Mouse (Mus musculus) limb, embryonic 14.5 days (tissue): ENCODE data around the gene Ski. TPM values are rescaled to one million over a fixed set of nuclear protein-coding genes. Genes with fewer than 3 reads are reported as not detected.

ENCODE experiments used
- ATAC-seq: fragments of 200-750 bp; cut with Nextera tagmentation; 2 replicates; pipeline ENCODE4 v1.8.0; 2017; ENCODE audit warnings: low read depth, moderate number of reproducible peaks, moderate TSS enrichment; ENCODE audit not compliant: low FRiP score
- DNase-seq: peaks from one replicate; pipeline ENCODE4 v3.0.0-alpha.2; 2015; ENCODE audit warnings: low spot score
- H3K27ac ChIP-seq: fragments of 300-500 bp; sonication (generic); replicated peaks from 2 replicates; pipeline ENCODE4 v1.5.1; 2014; ENCODE audit warnings: low read depth, mild to moderate bottlenecking, low read length, moderate library complexity, mixed read lengths
- H3K27me3 ChIP-seq: fragments of 300-500 bp; sonication (generic); 2 replicates; pipeline ENCODE4 v1.6.1; 2014; ENCODE audit warnings: low read length, mixed read lengths; ENCODE audit not compliant: control insufficient read depth, insufficient read depth
- H3K36me3 ChIP-seq: fragments of 300-500 bp; sonication (generic); 2 replicates; pipeline ENCODE4 v1.6.1; 2014; ENCODE audit warnings: mild to moderate bottlenecking, low read length, moderate library complexity, mixed read lengths; ENCODE audit not compliant: control insufficient read depth, insufficient read depth
- H3K4me1 ChIP-seq: fragments of 300-500 bp; sonication (generic); 2 replicates; pipeline ENCODE4 v1.6.1; 2014; ENCODE audit warnings: antibody characterized with exemption, low read length, mixed read lengths; ENCODE audit not compliant: control insufficient read depth, insufficient read depth
- H3K4me2 ChIP-seq: fragments of 300-500 bp; sonication (generic); replicated peaks from 2 replicates; pipeline ENCODE4 v1.6.1; 2014; ENCODE audit warnings: low read depth, mild to moderate bottlenecking, low read length, moderate library complexity; ENCODE audit not compliant: severe bottlenecking
- H3K4me3 ChIP-seq: fragments of 300-500 bp; sonication (generic); replicated peaks from 2 replicates; pipeline ENCODE4 v1.5.1; 2014; ENCODE audit warnings: low read length
- H3K9ac ChIP-seq: fragments of 300-500 bp; sonication (generic); 2 replicates; pipeline ENCODE4 v1.6.1; 2014; ENCODE audit warnings: mild to moderate bottlenecking, low read depth, low read length, moderate library complexity; ENCODE audit not compliant: severe bottlenecking
- H3K9me3 ChIP-seq: fragments of 300-500 bp; sonication (generic); 2 replicates; pipeline ENCODE4 v1.6.1; 2016; ENCODE audit warnings: low read length; ENCODE audit not compliant: control insufficient read depth
- POLR2A ChIP-seq: fragments of 200-500 bp; IDR thresholded peaks from 2 replicates; pipeline ENCODE4 v1.8.0; 2012; ENCODE audit warnings: inconsistent platforms, mild to moderate bottlenecking, moderate library complexity, borderline replicate concordance; ENCODE audit not compliant: insufficient read depth, insufficient read length; ENCODE audit errors: extremely low read depth
- WGBS: fragments of 180-500 bp; shearing (Covaris S2); extraction: QIAGEN DNeasy Blood & Tissue Kit; methylation state at CpG from one replicate; pipeline ENCODE4 v1.1.7; 2014; 5-methylcytosine and 5-hydroxymethylcytosine counted together
- polyA plus RNA-seq, 2 experiments: library from polyadenylated mRNA; depleted of rRNA in 1 of 2; stranded (reverse) in 1 of 2; unstranded in 1 of 2; fragments of >200 nt; fragmentation: Nextera tagmentation in 1 of 2; extraction: Ambion mirVana in 1 of 2; gene quantifications; 2 replicates each; pipeline versions ENCODE4 v1.2.1 to v1.2.3; 2012 to 2014

The Ski gene
- polyA plus RNA-seq, 2 experiments = 44.0 to 88.7 TPM

DNA sequence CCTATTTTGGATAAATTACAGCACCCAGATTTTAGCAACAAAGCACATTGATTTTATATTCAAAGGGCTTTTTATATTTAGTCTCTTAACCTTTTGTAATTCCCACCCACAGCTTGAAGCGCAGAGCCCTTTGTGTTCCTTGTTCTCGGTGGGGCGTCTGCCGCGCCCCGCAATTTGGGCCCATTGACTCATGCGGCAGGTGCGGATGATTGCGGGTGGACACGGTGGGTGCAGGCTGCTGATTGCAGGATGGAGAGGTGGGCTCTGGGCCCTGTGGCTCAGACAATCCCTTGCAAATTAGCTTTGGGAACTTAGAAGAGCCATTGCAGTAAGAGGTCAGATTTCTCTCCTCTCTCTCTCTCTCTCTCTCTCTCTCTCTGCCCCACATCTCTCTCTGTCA, 104.1 kb downstream of the Ski start:
- H3K27me3 ChIP-seq = no peaks in the 10 kb centered on the region
- H3K9ac ChIP-seq = no peak overlapping the region
- H3K4me3 ChIP-seq = no peak overlapping the region
- peaks cover 50% of the 10 kb centered on the region for H3K4me1 ChIP-seq
- no peak overlapping the region for H3K4me2 ChIP-seq
- TF ChIP-seq POLR2A = no peak
- ATAC-seq (no peak), DNase-seq (no peak)
- H3K36me3 ChIP-seq = no peaks in the 10 kb centered on the region
- H3K27ac ChIP-seq = no peak overlapping the region
- 0 out of 2 replicates have a peak, but pooled peaks cover 5% of the 10 kb centered on the region for H3K9me3 ChIP-seq
- WGBS = 87% methylated on average over 10 of the region's 10 CpGs

- WGBS = 71% methylated on average over 6 of the region's 6 CpGs
- no peak for TF ChIP-seq POLR2A
- no peak for ATAC-seq
- no peak overlapping the region for H3K4me2 ChIP-seq
- H3K27ac ChIP-seq = no peak overlapping the region
- no peak for DNase-seq
- 0 out of 2 replicates have a peak, but pooled peaks cover 5% of the 10 kb centered on the region for H3K9me3 ChIP-seq
- H3K36me3 ChIP-seq = no peaks in the 10 kb centered on the region
- no peak overlapping the region for H3K4me3 ChIP-seq
- H3K9ac ChIP-seq = no peak overlapping the region
- peaks cover 42% of the 10 kb centered on the region for H3K4me1 ChIP-seq
- H3K27me3 ChIP-seq = no peaks in the 10 kb centered on the region
These were observed 104.9 kb downstream of the Ski start for GRCm38 (mm10) chr4:155117396-155117978.

DNA sequence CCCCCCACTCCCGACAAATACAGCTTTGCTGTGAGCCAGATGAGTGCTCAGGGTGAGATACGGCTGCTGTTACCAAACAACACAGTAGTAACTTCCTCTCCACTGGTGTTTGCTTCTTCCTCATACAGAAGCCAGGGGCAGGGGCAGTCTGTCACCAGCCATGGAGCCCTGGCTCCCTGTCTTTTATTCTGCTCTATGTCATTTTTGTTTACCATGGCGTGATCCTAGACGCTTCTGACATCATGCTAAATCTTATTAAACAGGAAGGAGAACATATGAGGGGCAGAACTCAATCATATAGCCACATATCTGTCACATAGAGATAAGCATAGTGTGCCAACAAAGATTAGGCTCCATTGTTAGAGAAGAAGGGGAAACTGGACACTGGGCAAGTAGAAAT, 105.8 kb downstream of the Ski start:
- no peaks in the 10 kb centered on the region for H3K36me3 ChIP-seq
- 94% methylated on average over 4 of the region's 4 CpGs for WGBS
- TF ChIP-seq POLR2A = no peak

DNA sequence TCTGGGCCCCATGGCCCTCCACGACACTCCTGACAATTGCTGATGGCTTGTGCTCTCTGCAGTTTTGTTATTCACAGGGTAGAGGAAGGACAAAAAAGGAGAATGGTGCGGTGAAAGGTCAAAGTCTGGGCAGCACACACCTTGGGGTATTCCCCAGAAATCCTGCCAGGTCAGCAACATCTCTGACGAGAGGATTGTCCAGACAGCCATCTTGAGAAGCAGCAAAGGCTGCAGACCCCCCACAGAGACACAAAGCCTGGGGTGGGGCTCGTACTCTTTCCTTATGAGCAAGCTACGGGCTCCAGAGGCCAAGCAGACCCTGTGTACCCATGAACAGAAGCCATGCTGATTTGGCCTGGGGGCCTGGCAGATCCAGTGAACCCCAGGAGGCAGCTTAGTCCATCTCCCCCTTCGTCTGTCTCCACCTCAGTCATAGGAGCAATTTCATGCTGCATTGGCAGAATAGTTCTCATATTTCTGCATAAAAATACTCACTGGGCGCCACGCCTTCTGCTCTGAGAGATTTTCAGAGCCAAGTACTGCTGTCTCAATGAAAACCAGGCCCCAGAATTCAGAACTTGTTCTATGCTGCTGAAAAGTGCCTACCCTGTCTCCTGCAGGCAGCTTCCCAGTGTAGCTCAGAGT, 108.5 kb downstream of the Ski start:
- Histone ChIP-seq H3K4me1 (peaks cover 33% of the 10 kb centered on the region), H3K9me3 (0 out of 2 replicates have a peak, but pooled peaks cover 5% of the 10 kb centered on the region), H3K27ac (peak overlapping the region; percentile 74), H3K27me3 (no peaks in the 10 kb centered on the region), H3K4me3 (no peak overlapping the region), H3K4me2 (peak overlapping the region; percentile 13; the same call in 1 of the 2 replicates), H3K36me3 (no peaks in the 10 kb centered on the region), H3K9ac (peak overlapping the region; percentile 25; the same call in 1 of the 2 replicates)
- ATAC-seq (peak; percentile 50; the same call in 1 of the 2 replicates), DNase-seq (peak; percentile 74)
- no peak for TF ChIP-seq POLR2A
- WGBS = 29% methylated on average over 8 of the region's 8 CpGs

More for the DNA sequence above, 105.8 kb downstream of the Ski start:
- H3K27ac ChIP-seq = no peak overlapping the region
- H3K4me1 ChIP-seq = peaks cover 33% of the 10 kb centered on the region
- 0 out of 2 replicates have a peak, but pooled peaks cover 5% of the 10 kb centered on the region for H3K9me3 ChIP-seq
- H3K9ac ChIP-seq = no peak overlapping the region
- H3K4me2 ChIP-seq = no peak overlapping the region
- no peaks in the 10 kb centered on the region for H3K27me3 ChIP-seq
- no peak for ATAC-seq
- DNase-seq = no peak
- H3K4me3 ChIP-seq = no peak overlapping the region

- H3K9me3 ChIP-seq = no peaks in the 10 kb centered on the region
- no peaks in the 10 kb centered on the region for H3K27me3 ChIP-seq
- H3K9ac ChIP-seq = 0 out of 2 replicates have a peak overlapping the region, but pooled peaks have one; percentile 9
- 24% methylated on average over 5 of the region's 5 CpGs for WGBS
- peak overlapping the region; percentile 55 for H3K27ac ChIP-seq
- H3K4me2 ChIP-seq = no peak overlapping the region; the same call in 1 of the 2 replicates
- ATAC-seq (no peak), DNase-seq (peak; percentile 20)
- no peaks in the 10 kb centered on the region for H3K36me3 ChIP-seq
- TF ChIP-seq POLR2A = no peak
- H3K4me3 ChIP-seq = no peak overlapping the region
- peaks cover 29% of the 10 kb centered on the region for H3K4me1 ChIP-seq
These were observed 112.9 kb downstream of the Ski start for GRCm38 (mm10) chr4:155109471-155109870.
